9 mouse cellular contexts compared by ENCODE assay signal in genomic region chr9:21758576-21759529, GRCm38 (mm10). TPM values are rescaled to one million over a fixed set of nuclear protein-coding genes. Genes with fewer than 3 reads are reported as not detected.
DNase-seq lines count a peak whose midpoint lies in the region; ATAC-seq and TF ChIP-seq lines count a peak whose summit lies in the region.
"Had no signal": no experiment of that assay in that cellular context is flagged by ENCODE, and none has a peak within 500 bp of the region (broad histone marks: within the 10 kb centered on the region; RNA-seq: fewer than 3 reads in every experiment).

No protein-coding gene starts in this region.

- H3K4me1 ChIP-seq in thymus, adult 2 months (replicated peaks; ENCODE audit: control insufficient read depth, insufficient read depth, low read length), result peaks cover 21% of the 10 kb centered on the region
- H3K4me1 ChIP-seq in limb, embryonic 15.5 days, result peaks cover 25% of the 10 kb centered on the region
- H3K4me1 ChIP-seq in stomach, embryonic 16.5 days (ENCODE audit: control insufficient read depth, insufficient read depth, low read length), result peaks cover 20% of the 10 kb centered on the region

- peak; percentile 54 to 57 for DNase-seq in cerebellum, postnatal 10 days
- peak; percentile 6 for DNase-seq in thymus, adult 2 months
- no peak for DNase-seq in thymus, postnatal 10 days (ENCODE audit: low spot score in 2 of 2)
- DNase-seq in spleen, adult 18-20 months, result no peak
- DNase-seq: layer of hippocampus, adult 9-11 months had no signal

- H3K27ac ChIP-seq in thymus, adult 2 months (ENCODE audit: control insufficient read depth, insufficient read depth, low read length), result no peak overlapping the region
- no peak overlapping the region for H3K27ac ChIP-seq in limb, embryonic 15.5 days
- no peak overlapping the region for H3K27ac ChIP-seq in stomach, embryonic 16.5 days (ENCODE audit: low read length)

- H3K27me3 ChIP-seq in thymus, adult 2 months (ENCODE audit: control insufficient read depth, insufficient read depth, low read length), result no peaks in the 10 kb centered on the region
- H3K27me3 ChIP-seq in limb, embryonic 15.5 days, result no peaks in the 10 kb centered on the region
- no peaks in the 10 kb centered on the region for H3K27me3 ChIP-seq in stomach, embryonic 16.5 days (ENCODE audit: control insufficient read depth, insufficient read depth, low read length)

- TF ChIP-seq POLR2A in thymus, adult 2 months (IDR thresholded peaks at IDR 0.05; ENCODE audit: control insufficient read depth, extremely low read depth, insufficient read depth, low read length, poor library complexity), result no peak

- 78% methylated on average over 14 of the region's 14 CpGs for WGBS in thymus, adult 2 months
- 50% methylated on average over 14 of the region's 14 CpGs for WGBS in limb, embryonic 15.5 days
- WGBS in stomach, embryonic 16.5 days, result 46% methylated on average over 14 of the region's 14 CpGs

- H3K4me2 ChIP-seq in limb, embryonic 15.5 days, result peak overlapping the region; percentile 85
- H3K4me2 ChIP-seq in stomach, embryonic 16.5 days (ENCODE audit: low read depth, low read length), result peak overlapping the region; percentile 89

- no peak overlapping the region for H3K9ac ChIP-seq in limb, embryonic 15.5 days
- H3K9ac ChIP-seq in stomach, embryonic 16.5 days (ENCODE audit: low read length), result peak overlapping the region; percentile 90

- ATAC-seq in cerebellum, adult (ENCODE audit: insufficient number of reproducible peaks, low FRiP score, low TSS enrichment), result no peak
- no peak for ATAC-seq in limb, embryonic 15.5 days (ENCODE audit: insufficient number of reproducible peaks, low FRiP score, low TSS enrichment, low read depth)
- no peak for ATAC-seq in stomach, embryonic 16.5 days (ENCODE audit: insufficient read depth, low FRiP score)
- no peak for ATAC-seq in frontal cortex, adult (ENCODE audit: low TSS enrichment)

- H3K4me3 ChIP-seq in thymus, adult 2 months (ENCODE audit: control insufficient read depth, insufficient read depth, low read length), result peak overlapping the region; percentile 29
- peak overlapping the region; percentile 85 for H3K4me3 ChIP-seq in limb, embryonic 15.5 days
- H3K4me3 ChIP-seq in stomach, embryonic 16.5 days (replicated peaks; ENCODE audit: low read length), result peak overlapping the region; percentile 89

- no peaks in the 10 kb centered on the region for H3K9me3 ChIP-seq in limb, embryonic 15.5 days
- no peaks in the 10 kb centered on the region for H3K9me3 ChIP-seq in stomach, embryonic 16.5 days (replicated peaks; ENCODE audit: control insufficient read depth, low read length)

- no peak for TF ChIP-seq CTCF in thymus, adult 2 months (IDR thresholded peaks at IDR 0.05; ENCODE audit: borderline replicate concordance, control insufficient read depth, extremely low read depth, insufficient read depth, low read length, poor library complexity)

- no peaks in the 10 kb centered on the region for H3K36me3 ChIP-seq in thymus, adult 2 months (ENCODE audit: control insufficient read depth, insufficient read depth, low read length)
- peaks cover 17% of the 10 kb centered on the region for H3K36me3 ChIP-seq in limb, embryonic 15.5 days
- peaks cover 12% of the 10 kb centered on the region; the same call in 1 of the 2 replicates for H3K36me3 ChIP-seq in stomach, embryonic 16.5 days (ENCODE audit: control insufficient read depth, insufficient read depth, low read length)

RNA-seq across cellular contexts. Expression of gene Spc24, which starts 1.2 kb away (rescaled TPM):
- 59.0 and 75.8 TPM in 2 replicates for polyA plus RNA-seq in thymus, adult 2 months (2012; rRNA removed)
- polyA plus RNA-seq in limb, embryonic 15.5 days (2015; fragmentation: Nextera tagmentation; extraction: Ambion mirVana), result 84.3 and 89.8 TPM in 2 replicates
- 83.7 and 87.5 TPM in 2 replicates for polyA plus RNA-seq in stomach, embryonic 16.5 days (2015; fragmentation: Nextera tagmentation; extraction: Ambion mirVana)

RNA-seq across cellular contexts. Expression of gene Ldlr, which starts 35.6 kb away (rescaled TPM):
- polyA plus RNA-seq in thymus, adult 2 months (2012; rRNA removed), result 23.9 and 30.5 TPM in 2 replicates
- 41.4 and 42.8 TPM in 2 replicates for polyA plus RNA-seq in limb, embryonic 15.5 days (2015; fragmentation: Nextera tagmentation; extraction: Ambion mirVana)
- 62.2 and 69.3 TPM in 2 replicates for polyA plus RNA-seq in stomach, embryonic 16.5 days (2015; fragmentation: Nextera tagmentation; extraction: Ambion mirVana)

RNA-seq across cellular contexts. Expression of gene Kank2, which starts 39.7 kb away (rescaled TPM):
- polyA plus RNA-seq in thymus, adult 2 months (2012; rRNA removed), result 9.1 and 12.6 TPM in 2 replicates
- polyA plus RNA-seq in limb, embryonic 15.5 days (2015; fragmentation: Nextera tagmentation; extraction: Ambion mirVana), result 20.9 and 22.7 TPM in 2 replicates
- 11.2 and 11.6 TPM in 2 replicates for polyA plus RNA-seq in stomach, embryonic 16.5 days (2015; fragmentation: Nextera tagmentation; extraction: Ambion mirVana)

Comparison
In these comparisons a context has a peak if more than half of its experiments do, and no peak if none do; other contexts are left out.
1. DNase-seq: peak in cerebellum, postnatal 10 days (2 of 2) and thymus, adult 2 months (single experiment); none in thymus, postnatal 10 days (0 of 2) and spleen, adult 18-20 months (0 of 2).
2. H3K4me3 ChIP-seq: peak in every context shown above with its lines; median percentile 89 in stomach, embryonic 16.5 days; 85 in limb, embryonic 15.5 days; 29 in thymus, adult 2 months.